Mouse (Mus musculus): ENCODE measurements around the gene Tlr12. TPM values are rescaled to one million over a fixed set of nuclear protein-coding genes. Genes with fewer than 3 reads are reported as not detected.

Gene Tlr12
- polyA plus RNA-seq, 1 experiment from 2014 or later, result 0.92 TPM

DNA sequence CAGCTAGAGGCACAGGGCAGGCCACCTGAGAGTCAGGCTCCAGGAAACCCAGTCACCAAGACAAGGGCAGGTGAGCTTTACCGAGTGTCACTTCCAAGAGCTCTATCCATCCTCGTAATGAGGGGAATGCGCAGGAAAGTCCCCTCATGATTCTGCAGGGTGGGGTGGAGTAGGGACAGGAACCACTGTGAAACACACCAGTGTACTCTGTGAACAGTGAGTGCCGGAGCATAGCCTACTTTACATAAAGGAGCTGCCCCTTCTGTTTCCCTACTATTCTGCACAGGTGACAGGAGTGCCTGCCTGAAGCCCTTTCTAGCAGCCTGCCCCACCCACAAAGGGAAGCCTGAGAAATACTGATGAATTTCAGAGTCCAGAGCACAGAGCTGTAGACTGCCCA is 25.1 kb downstream of the Tlr12 start:
- no peak overlapping the region for H3K27ac ChIP-seq
- no peaks in the 10 kb centered on the region for H3K9me3 ChIP-seq (replicated peaks)
- H3K9ac ChIP-seq, result no peak overlapping the region
- no peak overlapping the region for H3K4me3 ChIP-seq (replicated peaks)
- DNase-seq, result no peak
- H3K4me2 ChIP-seq, result no peak overlapping the region
- H3K4me1 ChIP-seq (replicated peaks), result peaks cover 10% of the 10 kb centered on the region; the same call in 1 of the 2 replicates
- peaks cover 19% of the 10 kb centered on the region for H3K36me3 ChIP-seq
- no peaks in the 10 kb centered on the region for H3K27me3 ChIP-seq
- WGBS (ENCODE audit: insufficient replicate concordance), result 85% methylated on average over 4 of the region's 4 CpGs
- no peak for ATAC-seq (ENCODE audit: low read depth)

DNA sequence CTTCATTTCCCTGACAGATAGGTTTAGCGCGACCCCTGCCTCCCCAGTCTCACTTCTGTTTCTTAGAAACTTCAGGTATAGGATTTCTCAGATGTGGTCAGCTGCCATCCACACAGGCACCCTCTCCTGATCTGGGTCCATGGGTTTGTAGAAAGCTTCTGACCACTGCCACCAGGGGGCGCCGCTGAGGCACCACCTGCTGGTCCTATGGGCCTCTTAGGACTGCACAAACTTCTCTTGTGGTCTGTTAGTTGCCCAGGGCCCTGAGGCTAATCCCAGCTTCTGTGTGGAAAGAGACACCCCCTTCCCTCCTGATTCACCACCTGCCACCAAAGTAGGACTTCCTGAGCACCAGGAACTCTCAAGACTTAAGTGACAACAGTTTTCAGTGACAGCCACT is 39.2 kb downstream of the Tlr12 start:
- H3K27me3 ChIP-seq, result no peaks in the 10 kb centered on the region
- H3K9ac ChIP-seq, result no peak overlapping the region
- H3K27ac ChIP-seq, result no peak overlapping the region
- H3K9me3 ChIP-seq (replicated peaks), result peaks cover 6% of the 10 kb centered on the region
- H3K4me3 ChIP-seq (replicated peaks), result no peak overlapping the region
- DNase-seq, result peak; percentile 31
- WGBS (ENCODE audit: insufficient replicate concordance), result 37% methylated on average over 4 of the region's 4 CpGs
- no peaks in the 10 kb centered on the region for H3K4me1 ChIP-seq (replicated peaks)
- ATAC-seq (ENCODE audit: low read depth), result no peak
- H3K36me3 ChIP-seq, result peaks cover 22% of the 10 kb centered on the region
- no peak overlapping the region for H3K4me2 ChIP-seq

DNA sequence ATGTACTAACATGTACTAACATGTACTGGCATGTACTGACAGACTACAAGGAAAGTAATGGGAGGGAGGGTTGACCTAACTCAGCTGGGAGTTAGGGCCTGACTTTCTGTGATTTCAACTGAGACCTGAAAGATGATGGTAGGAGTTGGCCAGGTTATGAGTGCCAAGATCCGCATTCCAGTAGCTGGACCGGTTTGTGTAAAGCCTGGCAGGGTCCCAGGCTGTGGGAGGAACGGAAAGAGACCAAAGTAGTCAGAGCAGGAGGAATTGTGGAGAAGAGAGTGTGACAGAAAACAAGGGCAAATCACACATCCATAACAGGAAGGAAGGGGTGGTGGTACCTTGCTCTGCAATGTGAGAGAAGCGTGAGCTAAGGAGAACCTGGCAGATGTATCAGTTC is 42.6 kb downstream of the Tlr12 start:
- DNase-seq, result no peak
- Histone ChIP-seq H3K36me3 (no peaks in the 10 kb centered on the region), H3K4me3 (replicated peaks) (no peak overlapping the region), H3K4me2 (no peak overlapping the region), H3K4me1 (replicated peaks) (no peaks in the 10 kb centered on the region), H3K27ac (no peak overlapping the region), H3K9ac (no peak overlapping the region), H3K27me3 (no peaks in the 10 kb centered on the region), H3K9me3 (replicated peaks) (no peaks in the 10 kb centered on the region; the same call in 1 of the 2 replicates)
- WGBS (ENCODE audit: insufficient replicate concordance), result 78% methylated on average over 4 of the region's 4 CpGs
- ATAC-seq (ENCODE audit: low read depth), result no peak

Other genes with a start within 250 kb of the Tlr12 start
- 0.91 and 1.00 TPM in 2 replicates for gene Zscan20, start 8.5 kb downstream of the Tlr12 start, polyA plus RNA-seq (2015; fragmentation: Nextera tagmentation; extraction: Ambion mirVana)
- gene Phc2, start 36.1 kb upstream of the Tlr12 start, polyA plus RNA-seq (2015; fragmentation: Nextera tagmentation; extraction: Ambion mirVana), result 9.9 and 12.9 TPM in 2 replicates
- not detected in 2 replicates for gene A3galt2, start 136.7 kb upstream of the Tlr12 start, polyA plus RNA-seq (2015; fragmentation: Nextera tagmentation; extraction: Ambion mirVana)
- 7.1 and 7.3 TPM in 2 replicates for gene Zfp362, start 187.4 kb upstream of the Tlr12 start, polyA plus RNA-seq (2015; fragmentation: Nextera tagmentation; extraction: Ambion mirVana)